Mouse (Mus musculus) G1E-ER4 (cell line): ENCODE data around the gene Polrmt. TPM values are rescaled to one million over a fixed set of nuclear protein-coding genes. Genes with fewer than 3 reads are reported as not detected.

Experiments used
- GATA1 ChIP-seq: IDR thresholded peaks from one replicate; pipeline ENCODE4 v1.8.0; 2012; ENCODE audit warnings: low read length, inconsistent platforms
- polyA plus RNA-seq: library from polyadenylated mRNA; stranded (reverse); fragments of >175 nt; gene quantifications from 2 replicates; pipeline ENCODE4 v1.2.3, GENCODE M21; 2012

Polrmt gene
- polyA plus RNA-seq, 1 experiment, result 52.0 TPM

- TF ChIP-seq GATA1, result no peak
Measured at GRCm38 (mm10) chr10:79779784-79780663, 33.6 kb upstream of the Polrmt start.

GRCm38 (mm10) chr10:79779193-79779592 is 32.8 kb upstream of the Polrmt start:
- no peak for TF ChIP-seq GATA1

DNA sequence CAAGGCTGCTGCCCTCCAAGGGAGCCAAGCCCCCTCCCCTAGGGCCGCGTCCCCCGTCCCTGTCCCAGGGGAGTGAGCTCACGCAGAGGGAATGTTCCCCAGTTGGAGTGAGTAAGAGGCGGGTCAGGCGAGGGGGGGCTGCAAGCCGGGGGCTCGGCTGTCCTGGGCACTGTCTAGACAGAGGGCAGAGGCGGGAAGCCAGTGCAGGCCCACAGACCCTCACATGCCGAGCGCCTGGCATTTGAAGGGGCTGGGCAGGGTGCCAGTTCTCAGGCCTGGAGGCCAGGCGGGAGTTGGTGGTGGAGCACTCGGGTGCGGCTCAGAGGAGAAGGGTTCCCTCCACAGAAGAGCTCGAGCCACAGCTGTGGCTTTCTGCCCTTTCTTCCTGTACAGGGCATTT is 31.6 kb upstream of the Polrmt start:
- no peak for TF ChIP-seq GATA1

- TF ChIP-seq GATA1, result no peak
Measured at GRCm38 (mm10) chr10:79777103-79777531, 30.7 kb upstream of the Polrmt start, which contains the start of gene Fstl3. Gene Fstl3 (plus strand): TSS chr10:79777272.

GRCm38 (mm10) chr10:79774486-79775279 is 28.3 kb upstream of the Polrmt start:
- TF ChIP-seq GATA1, result no peak

DNA sequence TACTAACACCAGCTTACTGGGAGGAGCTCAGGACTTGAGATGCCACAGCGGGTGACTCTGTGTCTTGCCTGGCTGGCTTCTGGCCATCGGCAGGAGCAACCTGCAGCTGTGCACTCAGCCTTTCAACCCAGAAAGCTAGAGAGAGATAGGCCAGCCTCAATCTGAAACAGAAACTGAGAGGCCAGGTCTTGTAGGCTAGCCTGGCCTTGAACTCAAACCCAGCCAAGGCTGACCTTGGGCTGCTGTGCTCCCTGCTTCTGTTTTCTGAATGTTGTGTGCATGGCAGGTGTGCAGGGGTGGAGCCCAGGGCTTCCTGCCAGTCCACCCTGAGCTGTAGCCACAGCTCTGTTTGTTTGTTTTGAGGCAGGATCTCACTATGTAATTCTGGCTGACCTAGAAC is 26.8 kb upstream of the Polrmt start:
- TF ChIP-seq GATA1, result no peak

DNA sequence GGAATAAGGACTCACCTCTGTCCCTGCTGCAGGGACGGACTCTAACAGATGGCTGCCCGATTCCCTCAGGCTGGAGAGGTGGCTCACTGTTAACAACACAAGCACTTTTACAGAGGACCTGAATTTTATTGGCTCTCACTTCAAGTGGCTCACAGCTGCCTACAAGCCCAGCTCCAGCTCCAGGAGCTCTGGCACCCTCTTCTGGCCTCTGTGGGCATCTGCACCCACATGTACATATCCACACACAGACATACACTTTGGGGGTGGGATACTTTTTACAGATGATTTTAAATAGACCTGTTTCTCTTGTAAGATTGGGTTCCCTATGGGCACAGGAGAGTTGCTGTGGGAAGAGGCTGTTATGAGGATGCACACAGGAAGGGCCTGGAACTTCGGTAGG is 25.9 kb upstream of the Polrmt start:
- TF ChIP-seq GATA1, result no peak

DNA sequence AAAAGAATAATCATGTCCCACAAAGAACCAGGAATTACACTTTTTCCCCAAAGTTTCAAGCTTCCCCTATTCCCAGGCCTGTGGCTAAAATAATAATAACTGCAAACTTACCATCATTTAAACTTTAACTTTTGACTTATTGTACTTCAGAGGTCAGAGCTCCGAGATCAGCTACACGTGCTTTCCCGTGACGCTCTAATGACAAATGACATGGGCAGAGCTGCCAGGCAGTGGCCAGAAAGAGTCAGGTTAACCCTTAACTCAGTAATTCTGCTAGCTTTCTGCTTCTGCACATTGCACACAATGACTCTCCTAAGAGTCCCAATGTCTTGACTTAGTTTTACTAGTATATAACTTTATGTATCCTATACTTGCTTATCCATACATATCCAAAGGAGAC is 22.9 kb upstream of the Polrmt start:
- no peak for TF ChIP-seq GATA1

DNA sequence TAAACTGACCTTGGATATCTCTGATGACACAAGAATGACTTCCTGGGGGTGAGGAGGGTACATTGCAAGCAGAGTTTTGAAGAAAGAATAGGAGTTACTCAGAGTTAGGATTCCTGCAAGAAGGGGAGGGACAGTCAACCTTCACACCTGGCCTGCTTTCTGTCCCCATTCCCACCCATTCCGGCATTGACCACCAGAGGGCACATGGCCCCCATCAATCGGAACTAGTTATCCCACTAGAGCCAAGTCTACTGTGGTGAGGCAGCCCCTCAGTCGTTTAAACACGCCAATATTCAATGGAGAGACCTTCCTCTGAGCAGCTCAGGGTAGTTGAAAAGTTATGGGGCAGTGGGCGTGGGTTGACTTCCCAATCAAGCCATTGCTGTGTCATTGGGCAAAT is 22.0 kb upstream of the Polrmt start:
- TF ChIP-seq GATA1, result no peak

GRCm38 (mm10) chr10:79767372-79768244 is 21.2 kb upstream of the Polrmt start:
- TF ChIP-seq GATA1, result no peak

GRCm38 (mm10) chr10:79766508-79767325 is 20.3 kb upstream of the Polrmt start, which contains the start of gene Rnf126:
Gene Rnf126 (minus strand): TSS chr10:79766952.
- TF ChIP-seq GATA1, result no peak

DNA sequence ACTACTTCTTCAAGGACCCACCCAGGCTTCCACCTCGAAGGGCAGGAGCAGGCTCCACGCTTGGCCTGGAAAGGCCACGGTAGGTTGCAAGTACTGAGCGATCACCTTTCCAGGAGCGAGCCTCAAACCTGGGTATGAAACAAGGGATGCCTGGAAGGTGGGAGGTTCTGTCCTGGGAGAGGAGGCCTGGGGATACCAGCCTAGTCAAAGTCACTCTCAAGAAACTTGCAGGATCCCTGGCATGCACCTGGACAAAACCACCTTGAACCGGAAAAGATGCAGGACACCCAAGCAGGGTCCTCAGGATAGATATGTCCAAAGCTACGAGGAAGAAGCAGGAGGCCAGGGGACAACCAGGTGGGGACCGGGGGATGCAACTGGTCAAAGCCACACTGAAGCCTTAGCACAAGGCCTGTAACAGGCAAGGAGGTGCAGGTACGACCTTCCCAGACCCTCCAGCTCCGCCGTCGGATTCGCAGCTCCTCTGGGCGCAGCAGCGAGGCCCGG is 19.7 kb upstream of the Polrmt start:
- TF ChIP-seq GATA1, result no peak

DNA sequence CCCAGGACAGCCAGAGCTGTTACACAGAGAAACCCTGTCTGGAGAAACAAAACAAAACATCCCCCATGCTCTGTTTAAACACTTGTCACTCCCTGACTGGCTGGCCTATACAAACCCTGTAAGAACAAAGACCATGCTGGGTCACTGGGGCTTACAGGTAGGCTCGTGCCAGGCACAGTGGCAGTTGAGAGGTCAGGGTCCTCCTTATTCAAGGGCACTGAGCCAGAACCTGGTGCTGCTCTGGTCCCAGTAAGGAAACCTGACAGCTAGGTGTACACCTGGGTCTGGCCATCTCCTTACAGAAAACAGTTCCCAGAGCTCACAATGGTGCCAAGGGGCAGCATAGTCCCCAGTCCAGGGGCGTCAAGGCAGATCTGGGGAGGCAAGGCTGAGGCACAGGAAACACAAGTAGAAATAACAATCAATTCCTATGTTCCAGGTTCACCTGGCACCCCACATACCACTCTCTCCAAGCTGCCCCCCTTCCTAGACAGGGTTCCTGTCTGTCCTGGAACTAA is 18.9 kb upstream of the Polrmt start:
- no peak for TF ChIP-seq GATA1

GRCm38 (mm10) chr10:79764234-79764633 is 17.9 kb upstream of the Polrmt start:
- no peak for TF ChIP-seq GATA1
